Mouse (Mus musculus) embryonic facial prominence, embryonic 15.5 days (tissue): ENCODE measurements around the gene Cdk1. TPM values are rescaled to one million over a fixed set of nuclear protein-coding genes. Genes with fewer than 3 reads are reported as not detected.

ENCODE experiments used
- ATAC-seq: fragments of 200-750 bp; cut with Nextera tagmentation; 2 replicates; pipeline ENCODE4 v1.8.0; 2017; ENCODE audit warnings: low read depth, moderate TSS enrichment; ENCODE audit not compliant: insufficient number of reproducible peaks, low FRiP score, low TSS enrichment
- H3K27ac ChIP-seq: fragments of 300-500 bp; sonication (generic); replicated peaks from 2 replicates; pipeline ENCODE4 v1.5.1; 2015; ENCODE audit warnings: mild to moderate bottlenecking, inconsistent platforms
- H3K27me3 ChIP-seq: fragments of 300-500 bp; sonication (generic); 2 replicates; pipeline ENCODE4 v1.6.1; 2015; ENCODE audit warnings: inconsistent platforms
- H3K36me3 ChIP-seq: fragments of 300-500 bp; sonication (generic); 2 replicates; pipeline ENCODE4 v1.6.1; 2015; ENCODE audit warnings: mild to moderate bottlenecking, inconsistent platforms
- H3K4me1 ChIP-seq: fragments of 300-500 bp; sonication (generic); 2 replicates; pipeline ENCODE4 v1.6.1; 2015; ENCODE audit warnings: inconsistent platforms
- H3K4me2 ChIP-seq: fragments of 300-500 bp; sonication (generic); replicated peaks from 2 replicates; pipeline ENCODE4 v1.6.1; 2015; ENCODE audit warnings: mild to moderate bottlenecking, inconsistent platforms
- H3K4me3 ChIP-seq: fragments of 300-500 bp; sonication (generic); replicated peaks from 2 replicates; pipeline ENCODE4 v1.5.1; 2015; ENCODE audit warnings: mild to moderate bottlenecking, inconsistent platforms
- H3K9ac ChIP-seq: fragments of 300-500 bp; sonication (generic); 2 replicates; pipeline ENCODE4 v1.6.1; 2015; ENCODE audit warnings: inconsistent platforms
- H3K9me3 ChIP-seq: fragments of 300-500 bp; sonication (generic); replicated peaks from 2 replicates; pipeline ENCODE4 v1.6.1; 2016; ENCODE audit warnings: inconsistent platforms
- WGBS: fragments of 180-500 bp; shearing (Covaris S2); methylation state at CpG from one replicate; pipeline ENCODE4 v1.1.7; 2015; 5-methylcytosine and 5-hydroxymethylcytosine counted together
- polyA plus RNA-seq: library from polyadenylated mRNA; unstranded; fragments of >200 nt; fragmentation: Nextera tagmentation; extraction: Ambion mirVana; gene quantifications from 2 replicates; pipeline ENCODE4 v1.2.1, GENCODE M21; 2015

The Cdk1 gene
- polyA plus RNA-seq, 1 experiment from 2014 or later = 349 TPM

GRCm38 (mm10) chr10:69306205-69306604 is 46.5 kb downstream of the Cdk1 start:
- Histone ChIP-seq H3K27me3 (no peaks in the 10 kb centered on the region), H3K9ac (no peak overlapping the region), H3K9me3 (no peaks in the 10 kb centered on the region), H3K4me2 (no peak overlapping the region), H3K36me3 (no peaks in the 10 kb centered on the region), H3K4me1 (no peaks in the 10 kb centered on the region), H3K4me3 (no peak overlapping the region), H3K27ac (no peak overlapping the region)
- ATAC-seq = no peak
- 62% methylated on average over 14 of the region's 14 CpGs for WGBS

- 41% methylated on average over 7 of the region's 7 CpGs for WGBS
- no peaks in the 10 kb centered on the region for H3K27me3 ChIP-seq
- H3K27ac ChIP-seq = no peak overlapping the region
- no peak for ATAC-seq
- no peak overlapping the region for H3K9ac ChIP-seq
- H3K4me1 ChIP-seq = no peaks in the 10 kb centered on the region
- H3K36me3 ChIP-seq = no peaks in the 10 kb centered on the region
- no peaks in the 10 kb centered on the region for H3K9me3 ChIP-seq
- no peak overlapping the region for H3K4me2 ChIP-seq
- H3K4me3 ChIP-seq = no peak overlapping the region
These were observed 47.1 kb downstream of the Cdk1 start for GRCm38 (mm10) chr10:69305600-69305999.

GRCm38 (mm10) chr10:69304819-69305218 is 47.9 kb downstream of the Cdk1 start:
- Histone ChIP-seq H3K9ac (no peak overlapping the region), H3K27ac (no peak overlapping the region), H3K4me1 (no peaks in the 10 kb centered on the region), H3K4me3 (no peak overlapping the region), H3K27me3 (no peaks in the 10 kb centered on the region), H3K36me3 (no peaks in the 10 kb centered on the region), H3K9me3 (no peaks in the 10 kb centered on the region), H3K4me2 (no peak overlapping the region)
- WGBS = 82% methylated on average over 3 of the region's 3 CpGs
- ATAC-seq = no peak

- no peaks in the 10 kb centered on the region for H3K9me3 ChIP-seq
- H3K9ac ChIP-seq = no peak overlapping the region
- no peak overlapping the region for H3K4me3 ChIP-seq
- no peaks in the 10 kb centered on the region for H3K36me3 ChIP-seq
- no peak for ATAC-seq
- WGBS = 85% methylated on average over 3 of the region's 3 CpGs
- no peak overlapping the region for H3K27ac ChIP-seq
- H3K4me1 ChIP-seq = no peaks in the 10 kb centered on the region
- H3K4me2 ChIP-seq = no peak overlapping the region
- H3K27me3 ChIP-seq = no peaks in the 10 kb centered on the region
These were observed 50.1 kb downstream of the Cdk1 start for GRCm38 (mm10) chr10:69302667-69303066.

- Histone ChIP-seq H3K27ac (no peak overlapping the region), H3K4me1 (no peaks in the 10 kb centered on the region), H3K36me3 (no peaks in the 10 kb centered on the region), H3K9me3 (no peaks in the 10 kb centered on the region), H3K4me3 (no peak overlapping the region), H3K9ac (no peak overlapping the region), H3K27me3 (no peaks in the 10 kb centered on the region), H3K4me2 (no peak overlapping the region)
- WGBS = 86% methylated on average over 7 of the region's 7 CpGs
- no peak for ATAC-seq
These were observed 52.8 kb downstream of the Cdk1 start for GRCm38 (mm10) chr10:69299985-69300384.

- no peak overlapping the region for H3K27ac ChIP-seq
- no peaks in the 10 kb centered on the region for H3K9me3 ChIP-seq
- 71% methylated on average over 9 of the region's 9 CpGs for WGBS
- ATAC-seq = no peak
- H3K36me3 ChIP-seq = 0 out of 2 replicates have a peak, but pooled peaks cover under 1% of the 10 kb centered on the region
- no peak overlapping the region for H3K9ac ChIP-seq
- no peak overlapping the region for H3K4me3 ChIP-seq
- no peak overlapping the region for H3K4me2 ChIP-seq
- no peaks in the 10 kb centered on the region for H3K4me1 ChIP-seq
- H3K27me3 ChIP-seq = no peaks in the 10 kb centered on the region
These were observed 56.8 kb downstream of the Cdk1 start for GRCm38 (mm10) chr10:69295919-69296318.

GRCm38 (mm10) chr10:69290736-69291135 is 62.0 kb downstream of the Cdk1 start:
- WGBS = 88% methylated on average over 8 of the region's 8 CpGs
- no peaks in the 10 kb centered on the region for H3K27me3 ChIP-seq
- no peak overlapping the region for H3K4me3 ChIP-seq
- no peak overlapping the region for H3K9ac ChIP-seq
- ATAC-seq = no peak
- H3K4me2 ChIP-seq = no peak overlapping the region
- no peak overlapping the region for H3K27ac ChIP-seq
- no peaks in the 10 kb centered on the region for H3K9me3 ChIP-seq
- H3K4me1 ChIP-seq = no peaks in the 10 kb centered on the region
- H3K36me3 ChIP-seq = peaks cover 24% of the 10 kb centered on the region

GRCm38 (mm10) chr10:69288720-69289119 is 64.0 kb downstream of the Cdk1 start:
- no peak for ATAC-seq
- no peak overlapping the region for H3K27ac ChIP-seq
- H3K4me1 ChIP-seq = no peaks in the 10 kb centered on the region
- H3K4me3 ChIP-seq = no peak overlapping the region
- H3K36me3 ChIP-seq = peaks cover 34% of the 10 kb centered on the region
- 87% methylated on average over 6 of the region's 6 CpGs for WGBS
- H3K27me3 ChIP-seq = no peaks in the 10 kb centered on the region
- no peak overlapping the region for H3K9ac ChIP-seq
- H3K4me2 ChIP-seq = no peak overlapping the region
- no peaks in the 10 kb centered on the region for H3K9me3 ChIP-seq

GRCm38 (mm10) chr10:69288086-69288485 is 64.7 kb downstream of the Cdk1 start:
- no peak for ATAC-seq
- H3K36me3 ChIP-seq = peaks cover 34% of the 10 kb centered on the region
- H3K4me1 ChIP-seq = no peaks in the 10 kb centered on the region
- no peaks in the 10 kb centered on the region for H3K27me3 ChIP-seq
- no peak overlapping the region for H3K27ac ChIP-seq
- H3K4me2 ChIP-seq = no peak overlapping the region
- no peaks in the 10 kb centered on the region for H3K9me3 ChIP-seq
- no peak overlapping the region for H3K4me3 ChIP-seq
- H3K9ac ChIP-seq = no peak overlapping the region
- WGBS = 72% methylated on average over 4 of the region's 4 CpGs

- Histone ChIP-seq H3K9ac (no peak overlapping the region), H3K36me3 (peaks cover 43% of the 10 kb centered on the region), H3K4me1 (no peaks in the 10 kb centered on the region), H3K27me3 (no peaks in the 10 kb centered on the region), H3K4me3 (no peak overlapping the region), H3K4me2 (no peak overlapping the region), H3K27ac (no peak overlapping the region), H3K9me3 (no peaks in the 10 kb centered on the region)
- ATAC-seq = no peak
- 95% methylated on average over 3 of the region's 3 CpGs for WGBS
These were observed 65.8 kb downstream of the Cdk1 start for GRCm38 (mm10) chr10:69286939-69287338.
